In the genomic region with DNA sequence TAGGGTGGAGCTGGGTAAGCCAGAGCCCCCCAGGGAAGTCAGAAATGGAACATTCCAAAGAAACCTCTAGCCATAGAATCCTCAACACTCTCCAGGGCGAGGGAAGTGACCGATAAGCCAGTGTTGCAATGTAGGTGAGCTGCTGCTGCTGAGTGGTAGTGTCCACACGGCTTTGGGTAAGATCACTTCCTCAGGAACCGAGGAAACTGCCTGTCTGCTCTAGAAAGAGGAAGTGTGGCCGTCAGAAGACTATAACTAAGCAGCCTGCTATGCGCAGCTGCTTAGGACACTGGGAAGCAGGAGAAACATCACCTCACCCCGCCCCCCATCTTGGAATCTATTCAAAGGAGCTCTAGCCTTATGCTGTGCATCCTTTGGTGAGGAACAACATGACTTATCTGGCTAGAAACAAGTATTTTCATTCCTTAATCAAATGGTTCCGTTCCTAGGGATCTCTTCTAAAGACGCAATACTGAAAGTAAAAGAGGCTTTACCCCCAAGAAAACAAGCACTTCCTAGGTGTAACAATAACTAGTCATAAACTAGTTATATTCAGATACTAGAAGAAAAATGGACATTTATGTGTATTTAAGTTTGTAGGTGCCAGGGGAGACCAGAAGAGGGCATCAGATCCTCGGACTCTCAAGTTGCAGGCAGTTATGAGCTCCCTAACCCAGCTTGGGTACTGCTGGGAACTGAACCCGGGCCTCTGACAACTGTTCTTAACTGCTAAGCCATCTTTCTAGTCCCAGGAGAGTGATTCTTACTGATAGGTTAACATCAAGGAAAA, we compare ENCODE assay signal across 10 mouse cellular contexts. TPM values are rescaled to one million over a fixed set of nuclear protein-coding genes. Genes with fewer than 3 reads are reported as not detected.
DNase-seq lines count a peak whose midpoint lies in the region; ATAC-seq and TF ChIP-seq lines count a peak whose summit lies in the region.
"Had no signal": no experiment of that assay in that cellular context is flagged by ENCODE, and none has a peak within 500 bp of the region (broad histone marks: within the 10 kb centered on the region; RNA-seq: fewer than 3 reads in every experiment).

No protein-coding gene starts in this region.

- no peak overlapping the region for H3K4me3 ChIP-seq in kidney, embryonic 15.5 days (replicated peaks)
- H3K4me3 ChIP-seq in liver, adult 2 months (ENCODE audit: insufficient read depth, low read depth, low read length): no peak overlapping the region
- H3K4me3 ChIP-seq in midbrain, embryonic 14.5 days (replicated peaks; ENCODE audit: low read depth, low read length): no peak overlapping the region
- H3K4me3 ChIP-seq: limb, embryonic 15.5 days had no signal

- no peak for TF ChIP-seq POLR2A in liver, adult 2 months (IDR thresholded peaks at IDR 0.05; ENCODE audit: extremely low read depth, insufficient read depth, low read length)

- H3K27me3 ChIP-seq in kidney, embryonic 15.5 days: no peaks in the 10 kb centered on the region
- no peaks in the 10 kb centered on the region for H3K27me3 ChIP-seq in liver, adult 2 months (ENCODE audit: control insufficient read depth, insufficient read depth, low read length)
- no peaks in the 10 kb centered on the region for H3K27me3 ChIP-seq in midbrain, embryonic 14.5 days (ENCODE audit: control insufficient read depth, insufficient read depth, low read length)
- H3K27me3 ChIP-seq: limb, embryonic 15.5 days had no signal

- H3K9me3 ChIP-seq in kidney, embryonic 15.5 days (replicated peaks): no peaks in the 10 kb centered on the region
- no peaks in the 10 kb centered on the region for H3K9me3 ChIP-seq in midbrain, embryonic 14.5 days (ENCODE audit: control insufficient read depth, low read length)
- H3K9me3 ChIP-seq: limb, embryonic 15.5 days had no signal

- peak; percentile 38 for DNase-seq in kidney, adult 9 months
- peak; percentile 15 for DNase-seq in T-cell, adult 2 months (ENCODE audit: low spot score)
- peak; percentile 56 for DNase-seq in liver, adult 2 months (ENCODE audit: extremely low read depth, low read depth, low spot score)
- DNase-seq in gastrocnemius, postnatal 25 days: no peak
- no peak for DNase-seq in midbrain, embryonic 14.5 days
- DNase-seq in cerebellum, adult 9-10 months: no peak
- DNase-seq: cerebellum, postnatal 25 days had no signal

- peaks cover 30% of the 10 kb centered on the region for H3K36me3 ChIP-seq in kidney, embryonic 15.5 days
- peaks cover 7% of the 10 kb centered on the region; the same call in 1 of the 2 replicates for H3K36me3 ChIP-seq in liver, adult 2 months (ENCODE audit: control insufficient read depth, insufficient read depth, low read length)
- H3K36me3 ChIP-seq in midbrain, embryonic 14.5 days (ENCODE audit: control insufficient read depth, insufficient read depth, low read length): peaks cover 23% of the 10 kb centered on the region

- no peak overlapping the region for H3K9ac ChIP-seq in kidney, embryonic 15.5 days
- no peak overlapping the region for H3K9ac ChIP-seq in liver, adult 2 months (ENCODE audit: low read depth, low read length)
- no peak overlapping the region for H3K9ac ChIP-seq in midbrain, embryonic 14.5 days (replicated peaks; ENCODE audit: low read length)
- H3K9ac ChIP-seq: limb, embryonic 15.5 days had no signal

- no peak for ATAC-seq in kidney, embryonic 15.5 days (replicated peaks; ENCODE audit: low FRiP score)
- ATAC-seq in megakaryocyte-erythroid progenitor cell, adult 5-6 weeks (replicated peaks; ENCODE audit: low FRiP score, low TSS enrichment, poor library complexity, severe bottlenecking): peak; percentile 56
- no peak for ATAC-seq in midbrain, embryonic 14.5 days (ENCODE audit: low FRiP score, low TSS enrichment)

- H3K27ac ChIP-seq in kidney, embryonic 15.5 days: no peak overlapping the region
- no peak overlapping the region for H3K27ac ChIP-seq in liver, adult 2 months (replicated peaks; ENCODE audit: insufficient read depth, low read depth, low read length)
- H3K27ac ChIP-seq in midbrain, embryonic 14.5 days (replicated peaks; ENCODE audit: low read depth, low read length): no peak overlapping the region
- H3K27ac ChIP-seq: limb, embryonic 15.5 days had no signal

- H3K4me2 ChIP-seq in kidney, embryonic 15.5 days: no peak overlapping the region
- no peak overlapping the region for H3K4me2 ChIP-seq in midbrain, embryonic 14.5 days (ENCODE audit: low read length)
- H3K4me2 ChIP-seq: limb, embryonic 15.5 days had no signal

- H3K79me2 ChIP-seq in liver, adult 2 months (ENCODE audit: control insufficient read depth, insufficient read depth, low read length): peaks cover 10% of the 10 kb centered on the region; the same call in 1 of the 2 replicates

- TF ChIP-seq CTCF in liver, adult 2 months (IDR thresholded peaks at IDR 0.05; ENCODE audit: low read depth, low read length): 0 out of 2 replicates have a peak, but pooled peaks have one; percentile 2

- peaks cover 46% of the 10 kb centered on the region for H3K4me1 ChIP-seq in kidney, embryonic 15.5 days
- peaks cover 15% of the 10 kb centered on the region for H3K4me1 ChIP-seq in liver, adult 2 months (ENCODE audit: control insufficient read depth, insufficient read depth, low read length)
- no peaks in the 10 kb centered on the region for H3K4me1 ChIP-seq in midbrain, embryonic 14.5 days (ENCODE audit: control insufficient read depth, insufficient read depth, low read length)

- WGBS in kidney, embryonic 15.5 days: 84% methylated on average over 11 of the region's 11 CpGs
- WGBS in liver, adult 2 months: 65% methylated on average over 11 of the region's 11 CpGs
- 90% methylated on average over 11 of the region's 11 CpGs for WGBS in midbrain, embryonic 14.5 days

RNA-seq across cellular contexts. Expression of a gene that starts 50.3 kb away (rescaled TPM):
- polyA plus RNA-seq in kidney, embryonic 15.5 days (2015; fragmentation: Nextera tagmentation; extraction: Ambion mirVana): 12.9 and 14.5 TPM in 2 replicates
- 14.8 and 20.5 TPM in 2 replicates for total RNA-seq in liver, adult 2 months (2014; rRNA removed)
- 7.0 and 12.7 TPM in 2 replicates for polyA plus RNA-seq in liver, adult 2 months (2012; rRNA removed)
- 7.1 and 9.3 TPM in 2 replicates for total RNA-seq in megakaryocyte-erythroid progenitor cell, adult 5-6 weeks (2014; fragmentation: Nextera tagmentation)
- total RNA-seq in megakaryocyte-erythroid progenitor cell, adult 5-6 weeks (2017): 5.5 and 7.3 TPM in 2 replicates
- 1 to 10 TPM; 6.7 to 7.5 TPM for total RNA-seq in gastrocnemius, postnatal 25 days (2021)
- polyA plus RNA-seq in midbrain, embryonic 14.5 days (2014; fragmentation: Nextera tagmentation; extraction: Ambion mirVana): 29.1 and 33.7 TPM in 2 replicates

Comparison
In these comparisons a context has a peak if more than half of its experiments do, and no peak if none do; other contexts are left out.
1. DNase-seq: peak in kidney, adult 9 months (single experiment), T-cell, adult 2 months (single experiment) and liver, adult 2 months (single experiment); none in gastrocnemius, postnatal 25 days (single experiment), midbrain, embryonic 14.5 days (single experiment) and cerebellum, adult 9-10 months (single experiment).